Mouse (Mus musculus): ENCODE measurements around the gene Cd300ld3.
"Not testable (repeated sequence)": the region's sequence is repeated elsewhere in the genome, so short reads cannot be mapped to it uniquely, and the experiment has no call there.

GRCm38 (mm10) chr11:115016093-115016492, 32.1 kb downstream of the Cd300ld3 start, which contains the start of gene Cd300ld2:
- TF ChIP-seq CTCF, EP300 (IDR thresholded peaks at IDR 0.05; ENCODE audit: low read depth): not testable (repeated sequence)

All from liver, postnatal 0 days (tissue).